Mouse (Mus musculus): ENCODE measurements around the gene Clk2.

DNA sequence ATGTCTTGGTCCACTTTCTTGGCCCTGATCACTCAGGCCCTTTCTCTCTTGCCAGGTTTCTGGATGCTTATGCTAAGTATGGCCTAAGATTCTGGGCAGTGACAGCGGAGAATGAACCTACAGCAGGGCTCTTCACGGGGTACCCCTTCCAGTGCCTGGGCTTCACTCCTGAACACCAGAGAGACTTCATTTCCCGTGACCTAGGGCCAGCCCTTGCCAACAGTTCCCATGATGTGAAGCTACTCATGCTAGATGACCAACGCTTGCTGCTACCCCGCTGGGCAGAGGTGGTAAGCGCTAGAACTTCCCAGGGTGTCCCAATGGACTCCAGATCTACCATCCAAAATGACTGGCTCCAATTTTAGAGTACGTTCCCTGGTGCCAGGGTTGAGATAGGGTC is 41.5 kb downstream of the Clk2 start:
- TF ChIP-seq GATA1 (IDR thresholded peaks at IDR 0.05; ENCODE audit: borderline replicate concordance, low read length) (no peak), FLI1 (IDR thresholded peaks at IDR 0.05; ENCODE audit: low read length) (no peak)
